Mouse (Mus musculus): ENCODE measurements at regions not wholly inside any gene's neighbourhood (a gene's known extent, or its start where the extent isn't known, plus 50 kb on each side); places are given as distances from the start of the nearest gene placed in this dataset.
"Not testable (repeated sequence)": the region's sequence is repeated elsewhere in the genome, so short reads cannot be mapped to it uniquely, and the experiment has no call there.

- CTCF ChIA-PET: interaction anchor here (0.6 to 1.0 kb wide), 2 partner anchors 59 to 150 kb away, joined by 3 read pairs; no protein-coding TSS in a partner anchor
Measured at GRCm38 (mm10) chr10:96407846-96408245, 209.0 kb upstream of the Btg1 start.

DNA sequence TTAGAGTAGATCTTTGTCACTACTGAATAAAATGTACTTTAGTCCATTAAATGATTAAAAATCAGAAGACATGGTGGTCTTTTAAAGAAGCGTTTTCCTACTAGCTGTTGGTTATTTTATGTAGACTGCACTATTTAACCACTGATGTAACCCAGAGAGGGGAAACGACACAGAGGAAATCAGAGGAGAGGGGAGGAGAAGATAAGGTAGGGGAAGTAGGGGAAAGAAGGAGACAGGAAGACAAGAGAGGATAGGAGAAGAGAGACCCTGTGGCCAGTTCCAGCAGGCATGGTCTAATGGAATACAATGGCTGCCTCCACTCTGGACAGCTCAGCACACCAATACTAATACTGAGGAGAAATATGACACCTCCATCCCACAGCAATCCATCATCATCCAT lies 208.6 kb upstream of the Btg1 start:
- CTCF ChIA-PET: interaction anchor here (0.6 to 1.0 kb wide), 3 partner anchors 59 to 150 kb away, joined by 3 to 4 read pairs (median 3); no protein-coding TSS in a partner anchor

DNA sequence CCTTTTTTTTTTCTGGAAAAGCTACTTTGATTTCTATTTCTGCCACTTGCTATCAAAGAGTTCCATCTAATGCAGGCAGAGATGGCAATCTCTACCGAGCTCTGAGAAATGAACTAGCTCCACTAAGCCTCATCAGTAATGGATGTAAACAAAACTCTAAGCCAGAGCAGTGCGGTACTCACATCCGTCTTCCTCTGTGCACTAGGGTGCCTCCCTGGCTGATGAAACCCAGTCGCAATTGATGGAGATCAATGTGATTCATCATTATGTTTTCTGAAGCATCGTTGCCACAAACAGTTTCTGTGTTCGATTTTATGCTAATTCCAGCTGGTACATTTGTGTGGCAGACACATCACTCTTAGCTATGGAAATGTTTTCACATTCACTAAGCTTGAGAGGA lies 206.8 kb upstream of the Btg1 start:
- CTCF ChIA-PET: no interaction called here

DNA sequence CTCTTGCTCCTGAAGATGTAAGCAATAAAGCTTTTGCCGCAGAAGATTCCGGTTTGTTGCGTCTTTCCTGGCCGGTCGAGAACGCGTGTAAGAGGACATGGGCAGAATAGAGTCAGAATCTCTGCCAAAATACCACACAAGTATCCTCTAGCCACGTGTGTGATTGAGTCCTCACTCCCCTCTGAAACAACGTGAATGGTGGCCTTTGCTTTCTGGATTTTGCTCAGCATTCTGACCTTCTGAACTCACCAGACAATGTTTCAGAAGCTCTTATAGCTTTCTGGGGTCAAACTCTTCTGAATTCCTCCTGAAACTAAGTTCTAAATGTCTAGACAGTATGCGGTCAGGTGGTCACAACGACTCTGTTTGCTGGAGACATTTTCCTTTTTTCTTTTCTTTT lies 202.0 kb upstream of the Btg1 start:
- CTCF ChIA-PET: interaction anchor here (0.7 kb wide), 1 partner anchor 129 kb away, joined by 9 read pairs; no protein-coding TSS in a partner anchor

DNA sequence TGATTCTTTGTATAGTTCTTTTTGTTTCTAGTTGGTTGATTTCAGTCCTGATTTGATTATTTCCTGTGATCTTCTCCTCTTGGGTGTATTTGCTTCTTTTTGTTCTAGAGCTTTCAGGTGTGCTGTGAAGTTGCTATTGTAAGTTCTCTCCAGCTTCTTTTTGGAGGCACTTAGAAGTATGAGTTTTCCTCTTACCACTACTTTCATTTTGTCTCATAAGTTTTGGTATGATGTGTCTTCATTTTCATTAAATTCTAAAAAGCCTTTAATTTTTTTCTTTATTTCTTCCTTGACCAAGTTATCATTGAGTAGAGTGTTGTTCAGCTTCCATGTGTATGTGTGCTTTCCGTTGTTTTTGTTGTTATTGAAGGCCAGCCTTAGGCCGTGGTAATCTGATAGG lies 195.3 kb upstream of the Btg1 start:
- CTCF ChIA-PET: not testable (repeated sequence)

DNA sequence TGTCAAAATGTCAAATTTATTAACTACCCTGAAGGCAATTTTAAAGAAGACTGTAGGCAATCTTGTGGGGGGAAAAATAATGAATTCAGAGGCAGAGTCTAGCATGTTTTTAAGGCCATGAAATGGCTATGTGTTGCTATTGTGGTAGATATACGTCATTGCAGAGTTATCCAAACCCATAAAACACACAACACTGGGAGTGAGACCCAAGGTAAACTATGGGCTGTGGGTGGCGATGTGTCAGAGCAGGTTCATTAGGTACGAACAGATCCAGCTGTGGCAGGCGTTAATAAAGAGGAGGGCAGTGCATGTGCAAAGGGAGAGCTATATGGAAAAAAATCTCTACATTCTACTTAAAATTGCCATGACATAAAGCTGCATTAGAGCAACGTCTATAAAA lies 189.4 kb upstream of the Btg1 start:
- CTCF ChIA-PET: no interaction called here

GRCm38 (mm10) chr10:96430142-96430541 lies 186.7 kb upstream of the Btg1 start:
- CTCF ChIA-PET: interaction anchor here (0.6 to 1.0 kb wide), 3 partner anchors 144 to 855 kb away, joined by 4 to 6 read pairs (median 4); no protein-coding TSS in a partner anchor

DNA sequence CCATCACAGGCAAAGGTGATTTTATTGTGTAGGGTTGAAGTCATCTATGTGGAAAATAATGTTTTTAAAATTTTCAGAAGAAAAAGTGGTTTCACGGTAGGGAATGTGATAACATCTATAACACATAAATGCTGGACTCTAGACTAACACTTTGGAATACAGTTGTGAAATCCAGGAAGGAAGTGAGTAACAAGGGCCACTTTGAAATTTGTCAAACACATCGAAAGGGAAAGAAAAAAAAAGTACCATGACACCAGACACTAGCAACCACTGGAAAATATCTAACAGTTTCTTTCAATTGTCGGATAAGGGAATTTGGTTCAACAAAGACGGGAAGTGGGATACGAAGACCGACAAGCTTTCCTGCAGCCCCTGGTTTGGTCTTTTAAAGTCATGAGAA lies 181.7 kb upstream of the Btg1 start:
- CTCF ChIA-PET: no interaction called here

DNA sequence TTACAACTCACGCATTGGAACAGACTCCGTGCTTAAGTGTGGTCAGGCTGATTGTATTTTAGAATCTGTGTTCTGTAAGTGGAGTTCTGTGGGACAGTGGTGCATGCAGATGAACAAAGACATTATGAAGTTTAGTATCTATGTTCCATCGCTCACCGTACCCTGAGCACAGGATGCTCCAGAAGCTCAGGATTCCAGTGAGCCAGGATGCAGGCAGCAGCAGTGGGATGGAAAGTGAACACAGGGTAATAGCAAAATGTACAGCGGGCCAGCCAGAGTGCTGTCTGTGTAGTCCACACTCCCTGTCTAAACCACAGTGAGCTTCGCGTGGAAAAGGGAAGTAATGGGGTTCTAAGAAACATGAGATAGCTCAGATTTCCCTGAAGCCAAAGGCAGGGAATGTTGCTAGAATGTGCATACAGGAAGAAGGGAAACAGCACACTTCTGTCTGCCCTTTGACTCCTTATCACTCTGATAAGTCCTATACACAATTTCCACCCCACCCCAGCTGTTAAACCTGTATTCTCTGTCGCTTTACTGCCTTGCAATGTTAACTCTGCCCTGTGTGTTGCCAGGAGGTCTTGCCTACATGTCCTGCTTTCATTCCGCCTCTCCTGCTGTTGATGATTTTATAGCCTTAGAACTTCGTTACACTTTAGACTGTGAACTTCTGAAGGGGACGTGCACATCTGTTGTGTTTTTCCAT lies 178.3 kb upstream of the Btg1 start:
- CTCF ChIA-PET: no interaction called here

DNA sequence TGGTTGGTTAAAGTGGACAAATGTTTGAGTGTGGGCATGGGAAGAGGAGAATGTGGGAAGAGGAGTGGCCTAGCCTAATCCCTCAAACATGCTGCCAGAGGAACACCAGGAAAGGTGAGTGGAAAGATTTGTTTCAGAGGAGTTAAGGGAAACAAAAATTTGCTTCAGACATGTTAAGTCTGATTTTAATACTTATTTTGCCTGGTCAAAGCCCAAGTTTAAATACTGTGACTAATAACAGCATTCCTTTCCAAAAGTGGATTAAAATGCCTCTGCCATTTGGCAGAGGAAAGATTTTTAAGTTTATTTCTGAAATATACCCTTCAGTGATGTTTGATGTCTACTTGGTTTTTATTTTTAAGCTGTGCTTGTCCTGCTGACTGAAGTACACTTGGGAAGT lies 174.6 kb upstream of the Btg1 start:
- CTCF ChIA-PET: no interaction called here

GRCm38 (mm10) chr10:96450266-96450665 lies 166.5 kb upstream of the Btg1 start:
- CTCF ChIA-PET: no interaction called here

GRCm38 (mm10) chr10:96454857-96455256 lies 161.9 kb upstream of the Btg1 start:
- CTCF ChIA-PET: no interaction called here

DNA sequence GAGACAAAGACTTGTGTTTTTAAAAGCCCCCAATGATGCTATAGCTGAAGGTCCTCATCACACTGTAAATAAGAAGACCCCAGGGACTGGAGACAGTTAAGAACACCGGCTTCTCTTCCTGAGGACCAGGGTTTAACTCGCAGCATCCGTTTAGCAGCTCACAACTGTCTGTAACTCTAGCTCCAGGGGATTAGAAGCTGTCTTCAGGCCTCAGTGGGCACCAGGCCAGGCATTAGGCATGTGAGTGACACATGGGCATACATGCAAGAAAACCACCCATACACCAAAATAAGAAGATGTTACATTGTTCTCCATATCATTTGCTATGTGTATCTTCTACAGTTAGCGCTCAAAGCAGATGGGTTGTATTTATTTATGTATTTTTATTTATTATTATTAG lies 158.3 kb upstream of the Btg1 start:
- CTCF ChIA-PET: no interaction called here

DNA sequence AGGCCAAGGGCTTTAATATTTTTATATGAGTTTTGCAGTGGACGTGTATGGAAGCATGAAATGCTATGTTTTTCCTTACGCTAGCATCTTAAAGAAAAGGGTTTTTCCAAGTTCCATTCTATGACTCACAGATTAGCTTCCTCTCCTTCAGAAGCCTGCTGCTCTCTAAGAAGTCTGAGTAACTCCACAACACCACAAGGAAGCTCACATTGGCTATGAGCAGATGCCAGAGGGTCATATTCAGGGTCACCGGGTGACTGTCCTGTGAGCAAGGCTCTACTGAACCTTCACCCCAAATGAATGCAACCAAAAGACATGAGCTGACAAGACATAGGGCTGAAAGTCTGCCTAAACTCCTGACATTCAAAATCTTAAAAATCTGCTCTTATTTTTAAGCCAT lies 157.6 kb upstream of the Btg1 start:
- CTCF ChIA-PET: no interaction called here

- CTCF ChIA-PET: no interaction called here
Measured at GRCm38 (mm10) chr10:96460151-96460550, 156.7 kb upstream of the Btg1 start.

DNA sequence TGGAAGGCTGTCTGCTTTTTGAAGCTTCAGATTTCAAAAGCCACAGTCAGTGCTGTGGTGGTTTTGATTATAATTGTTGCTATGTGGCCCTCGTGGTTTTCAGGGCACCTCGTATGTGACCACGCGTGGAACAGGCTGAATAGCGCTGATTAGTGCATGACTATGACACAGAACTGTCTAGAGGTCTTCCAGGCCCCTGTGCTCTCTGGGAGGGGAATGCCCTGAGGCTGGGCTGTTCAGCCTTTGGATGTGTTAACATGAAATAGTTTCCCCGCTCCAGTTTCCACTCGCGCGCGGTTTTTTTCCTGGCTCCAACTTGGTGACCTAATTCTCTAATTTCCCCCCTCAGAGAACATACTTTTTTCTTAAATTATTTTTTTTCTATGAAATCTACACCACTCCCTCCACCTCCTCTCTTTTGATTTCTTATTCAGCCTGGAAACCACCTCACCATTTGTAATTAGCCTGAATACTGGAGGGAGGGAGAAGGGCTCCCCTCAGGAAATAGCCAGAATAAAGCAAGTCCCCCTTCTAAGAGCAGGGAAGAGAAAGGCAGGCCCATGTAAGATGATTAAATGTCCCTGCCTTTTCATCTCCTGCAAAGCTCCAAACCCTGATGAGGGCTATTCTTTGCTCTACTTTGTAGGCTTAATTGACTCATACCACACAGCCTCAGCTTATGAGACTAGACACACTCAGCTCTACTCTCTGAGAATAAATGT lies 156.0 kb upstream of the Btg1 start:
- CTCF ChIA-PET: no interaction called here

DNA sequence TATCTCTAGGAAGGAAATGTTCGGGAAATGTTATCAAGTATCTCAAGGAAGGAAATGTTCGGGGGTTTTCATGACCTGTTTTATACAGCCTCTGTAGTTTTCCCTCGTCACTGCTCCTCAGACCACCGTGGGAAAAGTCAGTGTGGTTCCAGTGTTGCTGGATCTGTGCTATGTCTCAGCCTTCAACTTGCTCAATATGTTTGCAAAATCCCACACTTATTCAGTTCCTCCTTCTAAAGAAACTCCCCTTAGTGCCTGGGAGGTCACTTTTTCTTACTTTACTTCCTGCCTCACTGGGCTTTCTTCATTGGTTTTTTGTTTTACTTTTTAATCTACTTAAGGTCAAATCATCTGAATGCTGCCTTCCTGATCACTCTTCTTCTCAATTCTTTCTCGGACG lies 150.8 kb upstream of the Btg1 start:
- CTCF ChIA-PET: no interaction called here

GRCm38 (mm10) chr10:96466845-96467244 lies 150.0 kb upstream of the Btg1 start:
- CTCF ChIA-PET: interaction anchor here (0.6 kb wide), 1 partner anchor 59 kb away, joined by 3 read pairs; no protein-coding TSS in a partner anchor

DNA sequence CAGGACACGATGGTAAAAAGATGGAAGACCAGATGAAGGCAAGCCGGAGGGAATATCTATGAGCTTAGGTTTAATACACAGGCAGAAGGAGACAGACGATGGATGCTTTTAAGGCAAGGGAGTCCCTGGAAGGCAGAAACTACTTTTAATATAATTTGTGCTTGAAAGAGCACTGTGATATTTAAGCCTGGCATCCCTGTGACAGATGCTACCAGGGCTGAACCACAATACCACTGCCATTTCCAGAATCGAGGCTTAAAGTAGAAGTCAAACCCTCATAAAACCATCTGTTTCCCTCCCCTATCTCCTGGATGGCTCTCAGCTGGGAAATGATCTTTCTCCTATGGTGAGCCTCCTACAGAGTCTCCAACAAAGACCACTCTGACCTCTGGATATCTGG lies 149.1 kb upstream of the Btg1 start:
- CTCF ChIA-PET: no interaction called here

- CTCF ChIA-PET: interaction anchor here (0.5 to 0.6 kb wide), 2 partner anchors 121 to 1031 kb away, joined by 3 to 4 read pairs; no protein-coding TSS in a partner anchor
Measured at GRCm38 (mm10) chr10:96471523-96471922, 145.3 kb upstream of the Btg1 start.

DNA sequence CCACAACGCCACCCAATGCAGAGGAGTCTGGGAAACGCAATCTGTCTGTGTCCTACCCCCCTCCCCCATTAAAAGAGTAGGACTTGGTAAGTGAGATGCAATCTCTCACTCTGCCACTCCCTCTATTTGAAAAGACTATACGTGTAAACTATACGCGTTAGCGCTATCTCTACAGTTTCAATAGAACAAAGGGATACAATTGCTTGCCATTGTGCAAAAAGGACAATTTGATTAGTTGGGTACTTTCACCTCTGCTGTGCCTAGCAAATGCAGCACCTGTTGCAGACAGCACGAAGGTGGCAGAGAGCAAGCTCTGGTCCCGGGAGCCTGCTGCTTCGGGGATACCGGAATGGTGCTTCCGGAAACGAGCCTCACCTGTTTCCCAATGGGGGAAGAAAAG lies 137.5 kb upstream of the Btg1 start:
- CTCF ChIA-PET: interaction anchor here (0.7 kb wide), 2 partner anchors 14 to 917 kb away, joined by 7 to 12 read pairs; no protein-coding TSS in a partner anchor

- CTCF ChIA-PET: interaction anchor here (0.7 kb wide), 2 partner anchors 13 to 917 kb away, joined by 7 to 12 read pairs; no protein-coding TSS in a partner anchor
Measured at GRCm38 (mm10) chr10:96479786-96480185, 137.0 kb upstream of the Btg1 start.
